Mouse (Mus musculus) ES-Bruce4 (cell line): Measurements from ENCODE around the gene Ttll6. TPM values are rescaled to one million over a fixed set of nuclear protein-coding genes. Genes with fewer than 3 reads are reported as not detected.
A peak's percentile ranks its signal among the peaks of the same experiment; 100 is the strongest.

Source experiments
- H3K27ac ChIP-seq: 2 replicates; pipeline ENCODE4 v1.5.1; 2012; ENCODE audit warnings: low read length, inconsistent platforms; ENCODE audit not compliant: insufficient read depth
- H3K27me3 ChIP-seq: 2 replicates; pipeline ENCODE4 v1.6.1; 2012; ENCODE audit warnings: mild to moderate bottlenecking, low read length, inconsistent platforms; ENCODE audit not compliant: control insufficient read depth, poor library complexity, insufficient read depth, severe bottlenecking
- H3K36me3 ChIP-seq: 2 replicates; pipeline ENCODE4 v1.6.1; 2012; ENCODE audit warnings: inconsistent platforms, mild to moderate bottlenecking, low read length, moderate library complexity; ENCODE audit not compliant: control insufficient read depth, poor library complexity, insufficient read depth, severe bottlenecking
- H3K4me1 ChIP-seq: one replicate; pipeline ENCODE4 v1.8.1; 2011; ENCODE audit warnings: low read length; ENCODE audit not compliant: control insufficient read depth, insufficient read depth
- H3K4me3 ChIP-seq: 2 replicates; pipeline ENCODE4 v1.5.1; 2011; ENCODE audit warnings: low read depth, mild to moderate bottlenecking, low read length
- H3K9ac ChIP-seq: 2 replicates; pipeline ENCODE4 v1.6.1; 2012; ENCODE audit warnings: low read depth, mild to moderate bottlenecking, inconsistent platforms; ENCODE audit not compliant: poor library complexity, severe bottlenecking
- H3K9me3 ChIP-seq: replicated peaks from 2 replicates; pipeline ENCODE4 v1.6.1; 2012; ENCODE audit warnings: mild to moderate bottlenecking, low read length, inconsistent platforms; ENCODE audit not compliant: control insufficient read depth, poor library complexity, insufficient read depth, severe bottlenecking
- CTCF ChIP-seq: IDR thresholded peaks from one replicate; pipeline ENCODE4 v1.8.1; 2011; ENCODE audit warnings: low read depth, low read length
- EP300 ChIP-seq: IDR thresholded peaks from 2 replicates; pipeline ENCODE4 v1.6.1; 2011; ENCODE audit warnings: low read depth, low read length; ENCODE audit not compliant: insufficient read depth
- POLR2A ChIP-seq: IDR thresholded peaks from one replicate; pipeline ENCODE4 v1.8.1; 2011; ENCODE audit warnings: low read length; ENCODE audit not compliant: insufficient read depth
- polyA plus RNA-seq: library from polyadenylated mRNA; stranded (reverse); fragments of >200 nt; gene quantifications from 2 replicates; pipeline ENCODE4 v1.2.4, GENCODE M21; 2011; ENCODE audit warnings: low read depth; ENCODE audit not compliant: missing spikeins, insufficient read depth, insufficient read length

The Ttll6 gene
- 6.9 and 7.9 TPM in 2 replicates for polyA plus RNA-seq

DNA sequence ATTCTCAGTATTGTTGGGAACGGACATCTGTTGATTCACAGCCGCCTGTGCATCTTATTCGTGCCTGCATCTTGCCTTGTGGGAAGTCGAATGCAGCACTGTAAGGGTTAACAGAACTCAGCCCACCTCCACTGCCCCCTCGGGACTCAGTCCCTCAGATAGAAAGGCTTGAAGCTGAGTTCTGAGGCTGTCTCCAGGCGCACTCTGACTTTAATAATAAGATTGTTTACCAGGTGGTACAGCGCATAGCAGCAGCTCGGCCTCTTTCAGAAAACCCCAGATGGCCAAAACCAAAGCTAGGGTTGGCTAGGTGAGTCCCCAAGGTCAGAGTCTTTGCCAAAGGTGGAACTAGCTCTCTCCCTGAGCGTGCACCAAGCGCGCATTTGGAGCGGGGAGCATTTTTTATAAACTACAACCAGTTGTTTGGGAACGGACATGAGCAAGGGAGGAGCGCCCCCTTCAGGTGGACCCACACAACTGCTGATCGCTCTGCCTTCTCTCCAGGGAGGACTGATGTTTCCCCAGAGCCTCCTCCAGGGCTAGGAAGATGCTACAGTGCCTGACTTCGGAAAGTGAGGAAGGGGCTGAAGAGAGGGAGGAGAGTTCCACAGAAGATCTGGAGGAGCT lies at the start of gene Ttll6:
Ttll6 (plus strand) TSS at position 548 of the 627 bp plus-strand sequence.
- H3K27ac ChIP-seq: 0 out of 2 replicates have a peak within 1 kb of the TSS, but pooled peaks have one; percentile 17
- H3K27me3 ChIP-seq: no peaks in the 10 kb centered on the region
- 0 out of 2 replicates have a peak within 1 kb of the TSS, but pooled peaks have one; percentile 17 for H3K4me3 ChIP-seq
- peaks cover 2% of the 10 kb centered on the region for H3K4me1 ChIP-seq
- peak within 1 kb of the TSS; percentile 20; the same call in 1 of the 2 replicates for H3K9ac ChIP-seq
- no peaks in the 10 kb centered on the region for H3K36me3 ChIP-seq
- no peaks in the 10 kb centered on the region for H3K9me3 ChIP-seq
- TF ChIP-seq POLR2A (no peak), CTCF (peak; percentile 92)

DNA sequence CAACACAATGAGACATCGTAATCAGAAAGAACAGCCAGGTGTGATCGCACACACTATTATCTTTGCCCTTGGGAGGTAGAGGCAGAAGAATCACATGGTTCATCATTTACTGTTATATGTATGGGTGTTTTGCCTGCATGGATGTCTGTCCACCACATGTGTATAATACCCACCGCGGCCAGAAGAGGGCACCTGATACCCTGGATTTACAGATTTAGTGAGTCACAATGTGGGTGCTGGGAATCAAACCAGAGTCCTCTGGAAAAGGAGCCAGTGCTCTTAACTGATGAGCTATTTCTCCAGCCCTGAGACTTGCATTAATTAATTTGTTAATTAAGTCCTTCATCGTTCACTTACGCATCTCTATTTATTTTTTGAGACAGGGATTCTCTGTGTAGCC lies 45.6 kb upstream of the Ttll6 start:
- no peaks in the 10 kb centered on the region for H3K4me1 ChIP-seq

DNA sequence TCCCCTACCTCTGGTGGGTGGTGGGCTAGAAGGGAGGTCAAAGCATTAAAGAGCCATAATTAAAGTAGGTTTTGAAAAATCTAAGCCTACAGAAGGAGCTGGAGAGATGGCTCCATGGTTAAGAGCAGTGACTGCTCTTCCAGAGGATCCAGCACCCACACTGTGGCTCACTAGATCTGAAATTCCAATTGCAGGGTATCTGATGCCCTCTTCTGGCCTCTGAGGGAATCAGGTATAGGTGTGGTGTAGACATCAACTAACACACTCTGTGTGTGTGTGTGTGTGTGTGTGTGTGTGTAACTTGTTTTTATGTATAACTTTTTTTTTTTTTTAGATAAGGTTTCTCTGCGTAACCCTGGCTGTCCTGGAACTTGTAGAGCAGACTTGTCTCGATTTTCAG lies 42.5 kb upstream of the Ttll6 start:
- TF ChIP-seq CTCF (peak; percentile 36), EP300 (no peak)
- H3K9me3 ChIP-seq: no peaks in the 10 kb centered on the region
- no peaks in the 10 kb centered on the region for H3K4me1 ChIP-seq
- H3K36me3 ChIP-seq: no peaks in the 10 kb centered on the region
- H3K27me3 ChIP-seq: no peaks in the 10 kb centered on the region
- H3K9ac ChIP-seq: no peak overlapping the region
- H3K27ac ChIP-seq: no peak overlapping the region
- no peak overlapping the region for H3K4me3 ChIP-seq

More for the DNA sequence above, 45.6 kb upstream of the Ttll6 start:
- Histone ChIP-seq H3K9me3 (no peaks in the 10 kb centered on the region), H3K4me3 (no peak overlapping the region), H3K9ac (no peak overlapping the region), H3K27ac (no peak overlapping the region), H3K27me3 (no peaks in the 10 kb centered on the region), H3K36me3 (no peaks in the 10 kb centered on the region)
- no peak for TF ChIP-seq EP300
- TF ChIP-seq POLR2A: no peak
- no peak for TF ChIP-seq CTCF

GRCm38 (mm10) chr11:96092674-96093291 lies 40.8 kb upstream of the Ttll6 start:
- H3K4me3 ChIP-seq: no peak overlapping the region
- H3K27ac ChIP-seq: no peak overlapping the region
- H3K4me1 ChIP-seq: no peaks in the 10 kb centered on the region
- TF ChIP-seq POLR2A: no peak
- no peak for TF ChIP-seq EP300
- TF ChIP-seq CTCF: no peak
- no peak overlapping the region for H3K9ac ChIP-seq
- no peaks in the 10 kb centered on the region for H3K9me3 ChIP-seq
- H3K36me3 ChIP-seq: no peaks in the 10 kb centered on the region
- no peaks in the 10 kb centered on the region for H3K27me3 ChIP-seq

DNA sequence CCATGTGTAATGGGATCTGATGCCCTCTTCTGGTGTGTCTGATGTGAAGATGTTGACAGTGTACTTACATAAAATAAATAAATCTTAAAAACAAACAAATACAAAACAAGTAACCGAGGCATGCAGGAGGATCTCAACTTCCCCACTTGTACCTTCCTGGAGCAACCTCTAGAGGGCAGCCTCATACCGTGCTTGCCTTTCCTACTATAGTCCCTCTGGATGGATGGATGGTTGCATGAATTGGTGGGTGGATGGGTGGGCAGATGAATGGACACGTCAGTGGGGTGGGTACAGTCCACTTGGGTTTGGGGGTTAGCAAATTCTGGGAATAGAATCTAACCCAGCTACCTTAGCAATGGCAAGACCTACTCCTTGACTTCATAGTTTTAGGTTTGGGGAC lies 40.2 kb upstream of the Ttll6 start:
- no peaks in the 10 kb centered on the region for H3K36me3 ChIP-seq
- H3K4me1 ChIP-seq: no peaks in the 10 kb centered on the region
- H3K4me3 ChIP-seq: no peak overlapping the region
- H3K27ac ChIP-seq: no peak overlapping the region
- no peaks in the 10 kb centered on the region for H3K9me3 ChIP-seq
- H3K27me3 ChIP-seq: no peaks in the 10 kb centered on the region
- H3K9ac ChIP-seq: no peak overlapping the region
- no peak for TF ChIP-seq EP300
- TF ChIP-seq CTCF: peak; percentile 97
- no peak for TF ChIP-seq POLR2A

- Histone ChIP-seq H3K9ac (no peak overlapping the region), H3K4me1 (no peaks in the 10 kb centered on the region), H3K27me3 (no peaks in the 10 kb centered on the region), H3K9me3 (no peaks in the 10 kb centered on the region), H3K36me3 (peaks cover 10% of the 10 kb centered on the region), H3K27ac (no peak overlapping the region), H3K4me3 (no peak overlapping the region)
- TF ChIP-seq CTCF (no peak), POLR2A (no peak), EP300 (no peak)
These were observed 25.2 kb upstream of the Ttll6 start for GRCm38 (mm10) chr11:96108376-96108775.
